Mouse (Mus musculus) CH12.LX (cell line): ENCODE data around the gene Caskin1.

Experiments used
- CHD1 ChIP-seq: IDR thresholded peaks from 2 replicates; pipeline ENCODE4 v1.6.1; 2012; ENCODE audit warnings: low read depth, low read length, improper control_type of control experiment, inconsistent platforms
- CTCF ChIP-seq, 2 experiments: IDR thresholded peaks in 1 of 2; conservative IDR thresholded peaks in 1 of 2; 2 replicates each; pipeline ENCODE4 v1.5.1; 2011 to 2012; ENCODE audit warnings: low read depth in 2 of 2, low read length in 2 of 2, improper control_type of control experiment in 1 of 2, inconsistent platforms in 1 of 2, mild to moderate bottlenecking in 1 of 2, moderate library complexity in 1 of 2
- ELF1 ChIP-seq: IDR thresholded peaks from 2 replicates; pipeline ENCODE4 v1.6.1; 2014; ENCODE audit warnings: low read depth, mild to moderate bottlenecking, inconsistent platforms, low read length, improper control_type of control experiment
- EP300 ChIP-seq: IDR thresholded peaks from 2 replicates; pipeline ENCODE4 v1.6.1; 2011; ENCODE audit warnings: low read length, improper control_type of control experiment
- HCFC1 ChIP-seq: IDR thresholded peaks from 2 replicates; pipeline ENCODE4 v1.6.1; 2012; ENCODE audit warnings: low read depth, mild to moderate bottlenecking, inconsistent platforms, low read length, improper control_type of control experiment
- MEF2A ChIP-seq: IDR thresholded peaks from 2 replicates; pipeline ENCODE4 v1.6.1; 2014; ENCODE audit warnings: low read depth, mild to moderate bottlenecking, inconsistent platforms, low read length, improper control_type of control experiment, borderline replicate concordance
- MXI1 ChIP-seq: IDR thresholded peaks from 2 replicates; pipeline ENCODE4 v1.6.1; 2011; ENCODE audit warnings: mild to moderate bottlenecking, low read depth, low read length, improper control_type of control experiment
- POLR2A ChIP-seq: IDR thresholded peaks from 2 replicates; pipeline ENCODE4 v1.6.1; 2011; ENCODE audit warnings: low read depth, mild to moderate bottlenecking, improper control_type of control experiment, low read length

GRCm38 (mm10) chr17:24462932-24463331 lies 25.5 kb upstream of the Caskin1 start:
- TF ChIP-seq MEF2A (no peak), HCFC1 (no peak), CTCF (conservative IDR thresholded peaks at IDR 0.05 in 1 of 2, IDR thresholded peaks at IDR 0.05 in 1 of 2; ENCODE audit: low read depth in 2 of 2, low read length in 2 of 2) (no peak), CHD1 (no peak), MXI1 (no peak), EP300 (no peak), ELF1 (no peak), POLR2A (no peak)
